Mouse (Mus musculus): Measurements from ENCODE around the gene Pkm.

Gene Pkm

GRCm38 (mm10) chr9:59666813-59667212, 10.6 kb downstream of the Pkm start:
- DNase-seq = no peak

DNA sequence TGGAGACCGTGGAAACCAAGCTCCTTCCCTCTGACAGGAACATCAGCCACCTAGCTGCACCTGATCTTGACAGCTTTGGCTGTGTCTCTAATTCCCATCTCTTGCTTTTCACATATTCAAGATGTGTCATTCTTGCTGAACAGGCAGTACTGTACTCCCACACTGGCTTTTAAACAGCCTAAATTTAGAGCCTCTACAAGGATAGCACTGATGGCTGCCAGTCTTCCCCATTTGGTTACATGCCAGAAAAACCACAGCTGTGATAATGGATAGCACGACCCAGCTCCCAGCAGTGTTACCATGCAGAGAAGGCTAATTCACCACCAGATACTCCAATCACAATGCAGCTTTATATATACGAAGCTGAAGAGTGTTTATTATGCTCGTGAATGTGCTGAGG, 11.1 kb downstream of the Pkm start:
- no peak for DNase-seq

GRCm38 (mm10) chr9:59667904-59668303, 11.7 kb downstream of the Pkm start:
- no peak for DNase-seq

- no peak for DNase-seq
These were observed 12.3 kb downstream of the Pkm start for GRCm38 (mm10) chr9:59668473-59668872.

DNA sequence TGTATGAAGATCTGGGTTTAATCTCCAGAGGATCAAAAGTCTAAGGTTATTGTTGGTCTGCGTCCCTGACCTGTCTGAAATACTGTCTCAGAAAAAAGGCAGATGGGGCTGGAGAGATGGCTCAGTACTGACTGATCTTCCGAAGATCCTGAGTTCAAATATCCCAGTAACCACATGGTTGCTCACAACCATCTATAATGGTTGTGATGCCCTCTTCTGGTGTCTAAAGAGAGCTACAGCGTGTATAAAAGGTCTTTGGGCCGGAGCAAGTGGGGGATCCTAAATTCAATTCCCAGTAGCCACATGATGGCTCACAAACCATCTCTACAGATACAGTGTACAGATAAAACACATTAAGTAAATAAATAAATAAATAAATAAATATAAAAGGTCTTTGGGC, 13.0 kb downstream of the Pkm start:
- DNase-seq = no peak

DNA sequence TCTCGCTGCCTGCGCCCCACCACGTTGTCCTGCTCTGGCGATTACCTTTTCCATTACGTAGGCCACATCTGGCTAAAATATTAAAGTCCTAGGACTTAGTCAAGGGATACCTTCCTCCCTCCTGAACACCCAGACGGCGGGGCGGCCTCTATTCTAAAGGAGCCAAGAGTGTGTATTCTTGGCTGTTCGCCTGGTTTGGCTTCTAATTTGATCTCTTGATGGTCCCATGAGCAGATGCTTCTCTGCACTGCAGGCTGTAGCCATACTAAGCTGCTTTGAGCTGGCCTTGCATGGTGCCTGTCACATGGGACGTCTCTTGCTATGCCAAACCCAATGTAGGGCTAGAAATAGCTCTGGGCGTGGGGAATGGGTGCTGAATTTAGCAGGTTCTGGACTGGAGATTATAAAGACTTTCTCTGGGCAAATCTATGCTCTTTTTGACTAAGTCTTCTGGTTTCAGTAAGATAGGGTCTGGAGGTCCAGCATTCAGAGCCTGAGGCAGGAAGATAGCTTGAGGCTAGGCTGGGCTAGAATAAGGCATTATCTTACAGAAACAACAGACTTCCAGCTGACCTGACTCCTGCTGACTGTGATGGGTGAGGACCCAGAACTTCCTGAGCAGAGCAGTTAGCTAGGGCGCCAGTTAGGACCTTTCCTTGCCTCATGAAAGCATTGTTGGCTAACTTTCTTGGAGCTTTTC, 16.2 kb downstream of the Pkm start:
- no peak for DNase-seq

- no peak for DNase-seq
These were observed 17.3 kb downstream of the Pkm start for GRCm38 (mm10) chr9:59673427-59673826.

GRCm38 (mm10) chr9:59675598-59675997, 19.4 kb downstream of the Pkm start:
- no peak for DNase-seq

DNA sequence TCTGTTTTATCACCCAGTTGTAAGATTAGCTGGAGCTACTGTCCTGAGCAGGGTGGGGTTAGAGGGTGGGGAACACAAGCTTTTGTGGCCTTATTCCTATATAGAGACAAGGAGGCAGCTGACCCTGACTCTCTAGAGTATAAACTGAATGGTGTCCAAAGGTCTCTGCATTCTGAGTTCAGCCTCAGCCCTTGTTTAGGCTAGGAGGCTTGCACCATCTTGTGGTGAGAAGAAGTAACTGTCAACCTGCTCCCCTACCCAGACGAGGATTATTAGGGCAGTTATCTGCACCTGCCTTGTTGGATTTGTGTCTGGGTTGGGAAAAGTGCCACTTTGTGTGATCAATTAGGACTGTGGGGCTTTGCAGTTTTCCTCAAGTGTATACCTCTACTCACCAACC, 22.1 kb downstream of the Pkm start:
- DNase-seq = peak; percentile 42

DNA sequence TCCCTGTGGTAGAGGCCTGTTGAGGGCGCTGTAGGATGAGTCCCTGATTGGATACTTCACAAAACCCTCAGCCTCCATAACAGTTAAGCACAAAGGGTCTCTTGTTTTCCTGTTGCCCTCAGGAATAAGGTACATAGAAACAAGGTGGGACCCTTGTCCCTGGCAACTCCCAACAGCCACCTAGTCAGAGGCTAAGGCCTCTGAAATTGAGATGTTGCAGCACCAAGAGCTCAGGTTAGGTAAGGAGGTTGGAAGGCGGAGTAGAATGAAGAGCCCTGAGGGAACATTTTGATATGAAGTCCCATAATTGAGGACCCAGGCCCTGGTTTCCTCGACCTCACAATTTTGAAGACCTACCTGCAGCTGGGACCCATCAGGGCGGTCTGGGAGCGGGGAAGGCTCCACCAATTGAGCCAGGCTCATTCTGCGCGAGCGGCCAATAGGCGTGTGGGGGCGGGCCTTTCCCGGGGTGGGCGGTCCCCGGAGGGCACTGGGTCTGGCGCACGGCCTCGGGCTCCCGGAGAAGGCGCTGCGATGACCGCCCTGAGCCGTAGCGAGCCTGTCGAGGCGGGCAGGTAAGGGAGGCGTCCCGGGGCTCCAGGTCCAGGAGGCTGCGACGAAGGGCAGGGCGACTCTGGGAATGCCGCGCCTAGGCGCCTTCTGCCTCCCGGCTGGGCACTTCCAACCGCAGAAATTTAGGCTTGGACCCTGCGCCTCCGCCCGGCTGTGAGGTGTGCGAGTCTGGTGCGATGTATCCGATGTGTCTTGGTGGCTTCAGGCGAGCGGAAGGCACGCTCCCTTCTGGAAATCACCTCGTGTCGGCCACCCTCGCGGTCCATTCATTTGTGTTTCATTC, 23.7 kb downstream of the Pkm start, which contains the start of gene Gramd2:
TSS of gene Gramd2 (plus strand) at position 467 of the 856 bp plus-strand sequence.
- DNase-seq = peak; percentile 87

DNA sequence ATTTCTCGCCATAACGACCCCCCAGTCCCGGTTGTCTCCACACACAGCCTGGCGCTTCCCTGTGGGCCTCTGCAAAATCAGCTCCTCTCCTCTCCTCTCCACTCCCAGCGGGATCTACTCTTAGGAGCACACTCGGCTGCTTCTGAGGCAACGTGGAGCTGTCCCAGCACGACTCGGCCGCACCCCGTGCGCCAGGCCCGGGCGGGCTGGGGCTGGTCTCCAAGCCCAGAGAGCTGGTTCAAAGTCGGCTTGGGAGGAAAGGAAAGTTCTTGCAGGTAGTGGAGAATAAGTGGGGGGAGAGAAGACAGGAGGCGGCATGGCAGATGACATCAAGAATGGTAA, 24.3 kb downstream of the Pkm start:
- no peak for DNase-seq

DNA sequence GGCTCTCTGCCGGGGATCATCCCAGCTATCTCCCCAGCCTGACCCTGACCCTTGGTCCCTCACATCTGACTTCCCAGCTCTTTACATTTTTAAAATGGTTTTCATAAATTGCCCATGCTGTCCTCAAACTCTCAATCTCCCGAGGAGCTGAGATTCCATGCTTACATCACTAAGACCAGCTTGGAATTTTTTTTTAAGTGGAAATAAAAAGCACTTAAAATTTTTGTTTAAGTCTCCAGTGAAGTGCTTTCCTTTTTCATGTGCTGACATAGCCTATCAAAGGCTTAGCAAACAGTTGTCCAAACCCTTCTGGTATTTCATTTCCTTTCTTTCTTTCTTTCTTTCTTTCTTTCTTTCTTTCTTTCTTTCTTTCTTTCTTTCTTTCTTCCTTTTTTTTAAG, 27.9 kb downstream of the Pkm start:
- DNase-seq = no peak

- DNase-seq = no peak
These were observed 31.4 kb downstream of the Pkm start for GRCm38 (mm10) chr9:59687416-59688046.

DNA sequence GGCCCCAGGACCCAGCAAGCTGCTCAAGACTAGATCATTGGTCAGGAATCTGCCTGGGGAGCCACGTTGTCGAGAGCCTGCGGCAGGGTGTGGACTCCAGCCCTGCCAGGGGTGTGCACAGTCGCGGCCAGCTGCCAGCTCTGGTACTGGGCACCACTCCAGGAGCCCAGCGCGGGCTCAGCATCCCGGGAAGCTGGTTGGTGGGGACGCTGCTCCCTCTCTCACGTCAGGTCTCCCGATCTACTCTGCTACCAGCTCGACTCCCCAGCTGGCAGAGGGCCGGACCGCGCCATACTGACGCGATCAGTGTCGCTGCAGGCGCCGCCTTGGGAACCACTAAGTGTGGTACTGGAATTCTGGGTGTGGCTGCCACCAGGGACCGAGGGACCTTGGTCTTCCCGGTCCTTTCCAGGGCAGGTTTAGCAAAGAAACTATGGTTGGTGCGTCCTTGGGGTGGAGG, 35.5 kb downstream of the Pkm start:
- peak; percentile 91 for DNase-seq

- peak; percentile 61 for DNase-seq
These were observed 36.0 kb downstream of the Pkm start for GRCm38 (mm10) chr9:59692145-59692544.

- no peak for DNase-seq
These were observed 38.6 kb downstream of the Pkm start for GRCm38 (mm10) chr9:59694571-59695450.

- no peak for DNase-seq
These were observed 39.3 kb downstream of the Pkm start for GRCm38 (mm10) chr9:59695451-59695813.

DNA sequence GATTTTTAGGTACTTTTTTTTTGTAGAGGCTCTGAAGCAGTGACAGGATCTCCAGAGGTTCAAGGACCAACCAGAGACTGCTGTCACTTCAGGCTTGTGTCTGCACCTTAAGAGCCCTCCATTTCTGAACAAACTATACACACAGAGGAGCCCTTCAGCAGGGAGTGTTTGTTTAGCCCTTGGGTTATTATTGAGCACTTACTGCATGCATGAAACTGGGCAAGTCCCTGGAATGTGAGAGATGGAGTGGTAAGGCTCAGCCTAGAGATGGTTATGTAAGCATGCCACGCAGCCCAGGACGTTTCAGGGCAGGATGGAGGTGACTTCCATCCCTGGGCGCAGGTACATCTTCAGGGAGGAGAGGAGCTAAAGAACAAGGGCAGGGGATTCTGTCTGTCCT, 40.2 kb downstream of the Pkm start:
- DNase-seq = no peak

GRCm38 (mm10) chr9:59701094-59701493, 44.9 kb downstream of the Pkm start:
- no peak for DNase-seq

DNA sequence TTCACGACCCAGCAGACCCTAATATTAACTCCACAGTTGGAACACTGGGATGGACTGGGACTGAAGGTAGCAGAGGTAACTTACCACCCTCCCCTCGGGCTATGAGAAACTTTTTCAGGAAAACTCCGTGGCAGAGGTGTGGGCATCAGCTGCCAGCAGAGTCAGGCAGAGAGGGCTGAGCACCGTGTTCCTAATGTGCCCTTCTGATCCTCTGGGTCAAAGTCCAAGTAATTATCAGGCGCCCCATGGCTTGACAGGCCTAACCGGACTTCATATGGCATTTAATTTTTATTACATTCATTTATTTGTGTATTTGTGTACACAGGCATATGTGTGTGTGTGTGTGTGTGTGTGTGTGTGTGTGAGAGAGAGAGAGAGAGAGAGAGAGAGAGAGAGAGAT, 46.9 kb downstream of the Pkm start:
- DNase-seq = no peak

- no peak for DNase-seq
These were observed 51.0 kb downstream of the Pkm start for GRCm38 (mm10) chr9:59706850-59707825.

- peak; percentile 84 for DNase-seq
These were observed 53.1 kb downstream of the Pkm start for GRCm38 (mm10) chr9:59709225-59709624.

Data from lung, postnatal 14 days (tissue).